Mouse (Mus musculus) heart, postnatal 0 days (tissue): Measurements from ENCODE around the gene Oxsm. TPM values are rescaled to one million over a fixed set of nuclear protein-coding genes. Genes with fewer than 3 reads are reported as not detected.

Experiments used
- ATAC-seq: fragments of 200-750 bp; cut with Nextera tagmentation; 2 replicates; pipeline ENCODE4 v1.8.0; 2017; ENCODE audit warnings: low read depth, moderate number of reproducible peaks, moderate library complexity; ENCODE audit not compliant: insufficient read depth
- DNase-seq: peaks from one replicate; pipeline ENCODE4 v3.0.0-alpha.2; 2016; ENCODE audit warnings: low spot score
- H3K27ac ChIP-seq: fragments of 300-500 bp; sonication (generic); 2 replicates; pipeline ENCODE4 v1.5.1; 2014; ENCODE audit warnings: low read depth, mild to moderate bottlenecking
- H3K27me3 ChIP-seq: fragments of 300-500 bp; sonication (generic); 2 replicates; pipeline ENCODE4 v1.6.1; 2014; ENCODE audit warnings: low read length, mixed read lengths; ENCODE audit not compliant: control insufficient read depth, insufficient read depth
- H3K36me3 ChIP-seq: fragments of 300-500 bp; sonication (generic); replicated peaks from 2 replicates; pipeline ENCODE4 v1.6.1; 2014; ENCODE audit warnings: low read length, mixed read lengths; ENCODE audit not compliant: control insufficient read depth, insufficient read depth
- H3K4me1 ChIP-seq: fragments of 300-500 bp; sonication (generic); 2 replicates; pipeline ENCODE4 v1.6.1; 2014; ENCODE audit warnings: antibody characterized with exemption; ENCODE audit not compliant: control insufficient read depth, insufficient read depth
- H3K4me2 ChIP-seq: fragments of 300-500 bp; sonication (generic); 2 replicates; pipeline ENCODE4 v1.6.1; 2014; ENCODE audit warnings: low read depth, mild to moderate bottlenecking, low read length, moderate library complexity
- H3K4me3 ChIP-seq: fragments of 300-500 bp; sonication (generic); 2 replicates; pipeline ENCODE4 v1.5.1; 2014; ENCODE audit warnings: low read depth, low read length
- H3K9ac ChIP-seq: fragments of 300-500 bp; sonication (generic); replicated peaks from 2 replicates; pipeline ENCODE4 v1.6.1; 2014; ENCODE audit warnings: low read depth, low read length, mixed read lengths
- H3K9me3 ChIP-seq: fragments of 300-500 bp; sonication (generic); replicated peaks from 2 replicates; pipeline ENCODE4 v1.6.1; 2016; ENCODE audit warnings: low read length; ENCODE audit not compliant: control insufficient read depth
- CTCF ChIP-seq: IDR thresholded peaks from 2 replicates; pipeline ENCODE4 v1.5.1; 2016; ENCODE audit warnings: antibody characterized with exemption, control low read depth, low read depth
- EP300 ChIP-seq: IDR thresholded peaks from 2 replicates; pipeline ENCODE4 v1.6.1; 2016; ENCODE audit warnings: antibody characterized with exemption, low read depth
- WGBS: fragments of 180-500 bp; shearing (Covaris S2); extraction: QIAGEN DNeasy Blood & Tissue Kit; methylation state at CpG from one replicate; pipeline ENCODE4 v1.1.7; 2014; 5-methylcytosine and 5-hydroxymethylcytosine counted together
- polyA plus RNA-seq: library from polyadenylated mRNA; unstranded; fragments of >200 nt; fragmentation: Nextera tagmentation; extraction: Ambion mirVana; gene quantifications from 2 replicates; pipeline ENCODE4 v1.2.1, GENCODE M21; 2015
- total RNA-seq: library from RNA; depleted of rRNA; stranded (reverse); fragments of >200 nt; gene quantifications from 2 replicates; pipeline ENCODE4 v1.2.3, GENCODE M21; 2014; ENCODE audit warnings: low replicate concordance

Oxsm gene
- total and polyA plus RNA-seq, 2 experiments from 2014 or later: 3.9 to 6.2 TPM

- ATAC-seq (no peak), DNase-seq (no peak)
- Histone ChIP-seq H3K4me2 (no peak overlapping the region), H3K36me3 (no peaks in the 10 kb centered on the region), H3K4me1 (no peaks in the 10 kb centered on the region), H3K9me3 (no peaks in the 10 kb centered on the region), H3K9ac (no peak overlapping the region), H3K4me3 (no peak overlapping the region), H3K27ac (no peak overlapping the region), H3K27me3 (no peaks in the 10 kb centered on the region)
- no peak for TF ChIP-seq EP300
- TF ChIP-seq CTCF: no peak
Measured at GRCm38 (mm10) chr14:16207722-16208121, 41.9 kb downstream of the Oxsm start.

GRCm38 (mm10) chr14:16201673-16202072 is 47.9 kb downstream of the Oxsm start:
- no peak for ATAC-seq
- no peak for TF ChIP-seq EP300
- no peak for TF ChIP-seq CTCF
- peaks cover 13% of the 10 kb centered on the region for H3K4me1 ChIP-seq
- H3K9me3 ChIP-seq: no peaks in the 10 kb centered on the region
- H3K27me3 ChIP-seq: no peaks in the 10 kb centered on the region
- H3K4me2 ChIP-seq: no peak overlapping the region
- H3K9ac ChIP-seq: no peak overlapping the region
- H3K27ac ChIP-seq: no peak overlapping the region
- no peaks in the 10 kb centered on the region for H3K36me3 ChIP-seq
- DNase-seq: no peak
- 11% methylated on average over 3 of the region's 3 CpGs for WGBS
- no peak overlapping the region for H3K4me3 ChIP-seq

GRCm38 (mm10) chr14:16200969-16201638 is 48.5 kb downstream of the Oxsm start:
- no peaks in the 10 kb centered on the region for H3K9me3 ChIP-seq
- TF ChIP-seq CTCF (no peak), EP300 (no peak)
- peak overlapping the region; percentile 55; the same call in 1 of the 2 replicates for H3K27ac ChIP-seq
- H3K36me3 ChIP-seq: no peaks in the 10 kb centered on the region
- no peak overlapping the region for H3K4me3 ChIP-seq
- 34% methylated on average over 8 of the region's 8 CpGs for WGBS
- no peak overlapping the region for H3K9ac ChIP-seq
- H3K4me2 ChIP-seq: peak overlapping the region; percentile 47
- DNase-seq (no peak), ATAC-seq (peak; percentile 51)
- H3K27me3 ChIP-seq: no peaks in the 10 kb centered on the region
- peaks cover 13% of the 10 kb centered on the region for H3K4me1 ChIP-seq

- Histone ChIP-seq H3K36me3 (no peaks in the 10 kb centered on the region), H3K4me2 (peak overlapping the region; percentile 47), H3K9me3 (no peaks in the 10 kb centered on the region), H3K27me3 (no peaks in the 10 kb centered on the region), H3K4me1 (peaks cover 13% of the 10 kb centered on the region), H3K4me3 (no peak overlapping the region), H3K27ac (peak overlapping the region; percentile 55; the same call in 1 of the 2 replicates), H3K9ac (no peak overlapping the region)
- DNase-seq (peak; percentile 35), ATAC-seq (peak; percentile 47; the same call in 1 of the 2 replicates)
- 36% methylated on average over 6 of the region's 6 CpGs for WGBS
- TF ChIP-seq EP300 (no peak), CTCF (no peak)
Measured at GRCm38 (mm10) chr14:16200220-16200912, 49.2 kb downstream of the Oxsm start.

- DNase-seq (no peak), ATAC-seq (no peak)
- Histone ChIP-seq H3K9me3 (no peaks in the 10 kb centered on the region), H3K9ac (no peak overlapping the region), H3K4me3 (no peak overlapping the region), H3K27me3 (no peaks in the 10 kb centered on the region), H3K4me2 (no peak overlapping the region), H3K4me1 (peaks cover 13% of the 10 kb centered on the region), H3K36me3 (no peaks in the 10 kb centered on the region), H3K27ac (no peak overlapping the region)
- TF ChIP-seq CTCF (peak; percentile 41), EP300 (no peak)
- WGBS: 55% methylated on average over 4 of the region's 4 CpGs
Measured at GRCm38 (mm10) chr14:16196518-16196917, 53.1 kb downstream of the Oxsm start.
